Mouse (Mus musculus): ENCODE data around the gene Utrn. TPM values are rescaled to one million over a fixed set of nuclear protein-coding genes. Genes with fewer than 3 reads are reported as not detected.

The Utrn gene
- polyA plus RNA-seq, 1 experiment from 2014 or later: 89.8 TPM

- Histone ChIP-seq H3K27me3 (no peaks in the 10 kb centered on the region), H3K4me3 (replicated peaks) (no peak overlapping the region), H3K27ac (replicated peaks) (peak overlapping the region; percentile 34; the same call in 1 of the 2 replicates), H3K9ac (no peak overlapping the region), H3K9me3 (replicated peaks) (no peaks in the 10 kb centered on the region), H3K4me2 (replicated peaks) (no peak overlapping the region), H3K36me3 (peaks cover 3% of the 10 kb centered on the region; the same call in 1 of the 2 replicates), H3K4me1 (no peaks in the 10 kb centered on the region)
- peak; percentile 72; the same call in 1 of the 2 replicates for ATAC-seq (ENCODE audit: insufficient number of reproducible peaks, low FRiP score, low TSS enrichment, low read depth)
- 43% methylated on average over 14 of the region's 14 CpGs for WGBS
These were observed 394.1 kb downstream of the Utrn start for GRCm38 (mm10) chr10:12474850-12475621.

- ATAC-seq (ENCODE audit: insufficient number of reproducible peaks, low FRiP score, low TSS enrichment, low read depth): no peak
- H3K4me3 ChIP-seq (replicated peaks): no peak overlapping the region
- H3K27me3 ChIP-seq: no peaks in the 10 kb centered on the region
- H3K27ac ChIP-seq (replicated peaks): no peak overlapping the region
- H3K9ac ChIP-seq: no peak overlapping the region
- H3K4me2 ChIP-seq (replicated peaks): no peak overlapping the region
- no peaks in the 10 kb centered on the region for H3K9me3 ChIP-seq (replicated peaks)
- WGBS: 53% methylated on average over 5 of the region's 5 CpGs
- no peaks in the 10 kb centered on the region for H3K36me3 ChIP-seq
- H3K4me1 ChIP-seq: peaks cover 3% of the 10 kb centered on the region; the same call in 1 of the 2 replicates
These were observed 399.6 kb downstream of the Utrn start for GRCm38 (mm10) chr10:12469391-12470057.

- H3K27me3 ChIP-seq: no peaks in the 10 kb centered on the region
- WGBS: 26% methylated on average over 2 of the region's 2 CpGs
- peak; percentile 29; the same call in 1 of the 2 replicates for ATAC-seq (ENCODE audit: insufficient number of reproducible peaks, low FRiP score, low TSS enrichment, low read depth)
These were observed 401.6 kb downstream of the Utrn start for GRCm38 (mm10) chr10:12467544-12467943.

GRCm38 (mm10) chr10:12460945-12461344, 408.2 kb downstream of the Utrn start:
- no peak for ATAC-seq (ENCODE audit: insufficient number of reproducible peaks, low FRiP score, low TSS enrichment, low read depth)
- Histone ChIP-seq H3K9ac (no peak overlapping the region), H3K36me3 (peaks cover 16% of the 10 kb centered on the region; the same call in 1 of the 2 replicates), H3K4me2 (replicated peaks) (no peak overlapping the region), H3K4me1 (no peaks in the 10 kb centered on the region), H3K4me3 (replicated peaks) (no peak overlapping the region), H3K9me3 (replicated peaks) (no peaks in the 10 kb centered on the region), H3K27me3 (no peaks in the 10 kb centered on the region), H3K27ac (replicated peaks) (no peak overlapping the region)

More at GRCm38 (mm10) chr10:12467544-12467943, 401.6 kb downstream of the Utrn start:
- no peak overlapping the region for H3K4me2 ChIP-seq (replicated peaks)
- peaks cover 14% of the 10 kb centered on the region; the same call in 1 of the 2 replicates for H3K36me3 ChIP-seq
- no peak overlapping the region for H3K4me3 ChIP-seq (replicated peaks)
- no peak overlapping the region for H3K9ac ChIP-seq
- H3K9me3 ChIP-seq (replicated peaks): no peaks in the 10 kb centered on the region
- H3K4me1 ChIP-seq: peaks cover 3% of the 10 kb centered on the region; the same call in 1 of the 2 replicates
- H3K27ac ChIP-seq (replicated peaks): peak overlapping the region; percentile 49; the same call in 1 of the 2 replicates

- 72% methylated on average over 1 of the region's 1 CpGs for WGBS
- H3K27ac ChIP-seq (replicated peaks): no peak overlapping the region
- no peak overlapping the region for H3K4me2 ChIP-seq (replicated peaks)
- H3K36me3 ChIP-seq: no peaks in the 10 kb centered on the region
- H3K9me3 ChIP-seq (replicated peaks): no peaks in the 10 kb centered on the region
- ATAC-seq (ENCODE audit: insufficient number of reproducible peaks, low FRiP score, low TSS enrichment, low read depth): no peak
- H3K9ac ChIP-seq: no peak overlapping the region
- H3K4me3 ChIP-seq (replicated peaks): no peak overlapping the region
- no peaks in the 10 kb centered on the region for H3K27me3 ChIP-seq
- H3K4me1 ChIP-seq: no peaks in the 10 kb centered on the region
These were observed 412.3 kb downstream of the Utrn start for GRCm38 (mm10) chr10:12456867-12457266.

GRCm38 (mm10) chr10:12452641-12453040, 416.5 kb downstream of the Utrn start:
- Histone ChIP-seq H3K27me3 (no peaks in the 10 kb centered on the region), H3K36me3 (no peaks in the 10 kb centered on the region), H3K4me3 (replicated peaks) (no peak overlapping the region), H3K27ac (replicated peaks) (no peak overlapping the region), H3K4me1 (no peaks in the 10 kb centered on the region), H3K9me3 (replicated peaks) (no peaks in the 10 kb centered on the region), H3K9ac (no peak overlapping the region), H3K4me2 (replicated peaks) (no peak overlapping the region)
- WGBS: 60% methylated on average over 2 of the region's 2 CpGs
- ATAC-seq (ENCODE audit: insufficient number of reproducible peaks, low FRiP score, low TSS enrichment, low read depth): no peak

GRCm38 (mm10) chr10:12444122-12444521, 425.0 kb downstream of the Utrn start:
- H3K9ac ChIP-seq: no peak overlapping the region
- peaks cover 24% of the 10 kb centered on the region for H3K36me3 ChIP-seq
- no peaks in the 10 kb centered on the region for H3K27me3 ChIP-seq
- no peak overlapping the region for H3K27ac ChIP-seq (replicated peaks)
- H3K4me3 ChIP-seq (replicated peaks): no peak overlapping the region
- ATAC-seq (ENCODE audit: insufficient number of reproducible peaks, low FRiP score, low TSS enrichment, low read depth): no peak
- H3K4me2 ChIP-seq (replicated peaks): no peak overlapping the region
- WGBS: 89% methylated on average over 4 of the region's 4 CpGs
- H3K9me3 ChIP-seq (replicated peaks): no peaks in the 10 kb centered on the region
- no peaks in the 10 kb centered on the region for H3K4me1 ChIP-seq

GRCm38 (mm10) chr10:12433161-12433560, 436.0 kb downstream of the Utrn start:
- Histone ChIP-seq H3K4me3 (replicated peaks) (no peak overlapping the region), H3K27ac (replicated peaks) (no peak overlapping the region), H3K36me3 (no peaks in the 10 kb centered on the region), H3K27me3 (no peaks in the 10 kb centered on the region), H3K4me1 (no peaks in the 10 kb centered on the region), H3K9me3 (replicated peaks) (no peaks in the 10 kb centered on the region), H3K9ac (no peak overlapping the region), H3K4me2 (replicated peaks) (no peak overlapping the region)
- ATAC-seq (ENCODE audit: insufficient number of reproducible peaks, low FRiP score, low TSS enrichment, low read depth): no peak
- 86% methylated on average over 2 of the region's 2 CpGs for WGBS

GRCm38 (mm10) chr10:12430399-12430798, 438.8 kb downstream of the Utrn start:
- Histone ChIP-seq H3K27ac (replicated peaks) (no peak overlapping the region), H3K9ac (no peak overlapping the region), H3K36me3 (no peaks in the 10 kb centered on the region), H3K4me1 (no peaks in the 10 kb centered on the region), H3K9me3 (replicated peaks) (no peaks in the 10 kb centered on the region), H3K4me2 (replicated peaks) (no peak overlapping the region), H3K27me3 (no peaks in the 10 kb centered on the region), H3K4me3 (replicated peaks) (no peak overlapping the region)
- no peak for ATAC-seq (ENCODE audit: insufficient number of reproducible peaks, low FRiP score, low TSS enrichment, low read depth)

GRCm38 (mm10) chr10:12426866-12427265, 442.3 kb downstream of the Utrn start:
- no peak overlapping the region for H3K9ac ChIP-seq
- H3K4me3 ChIP-seq (replicated peaks): no peak overlapping the region
- no peak for ATAC-seq (ENCODE audit: insufficient number of reproducible peaks, low FRiP score, low TSS enrichment, low read depth)
- no peaks in the 10 kb centered on the region for H3K27me3 ChIP-seq
- H3K4me2 ChIP-seq (replicated peaks): no peak overlapping the region
- no peaks in the 10 kb centered on the region for H3K9me3 ChIP-seq (replicated peaks)
- no peaks in the 10 kb centered on the region for H3K4me1 ChIP-seq
- 78% methylated on average over 8 of the region's 8 CpGs for WGBS
- H3K27ac ChIP-seq (replicated peaks): no peak overlapping the region
- H3K36me3 ChIP-seq: no peaks in the 10 kb centered on the region

GRCm38 (mm10) chr10:12424944-12425343, 444.2 kb downstream of the Utrn start:
- H3K9ac ChIP-seq: no peak overlapping the region
- WGBS: 82% methylated on average over 2 of the region's 2 CpGs
- H3K36me3 ChIP-seq: no peaks in the 10 kb centered on the region
- H3K27me3 ChIP-seq: no peaks in the 10 kb centered on the region
- H3K4me1 ChIP-seq: no peaks in the 10 kb centered on the region
- no peak overlapping the region for H3K4me3 ChIP-seq (replicated peaks)
- no peaks in the 10 kb centered on the region for H3K9me3 ChIP-seq (replicated peaks)
- ATAC-seq (ENCODE audit: insufficient number of reproducible peaks, low FRiP score, low TSS enrichment, low read depth): no peak
- H3K27ac ChIP-seq (replicated peaks): no peak overlapping the region
- no peak overlapping the region for H3K4me2 ChIP-seq (replicated peaks)

All from embryonic facial prominence, embryonic 15.5 days (tissue).